Mouse (Mus musculus) activated CD4-positive, CD25-positive, alpha-beta regulatory T cell, adult 4 months (primary cell): ENCODE results near the gene Alpl. TPM values are rescaled to one million over a fixed set of nuclear protein-coding genes. Genes with fewer than 3 reads are reported as not detected.
A peak's percentile ranks its signal among the peaks of the same experiment; 100 is the strongest.

Source experiments
- ATAC-seq: one replicate; pipeline ENCODE4 v1.8.0; 2017
- polyA plus RNA-seq, 2 experiments: library from polyadenylated mRNA; unstranded; fragments of 100-300 nt; shearing (Covaris generic); gene quantifications; one replicate each; pipeline ENCODE4 v1.2.1; 2017

Alpl gene
- 1 to 10 TPM in 1 of 2 experiments, under 1 TPM in 1; 0.54 to 1.1 TPM for polyA plus RNA-seq

GRCm38 (mm10) chr4:137795611-137796557 lies at the start of gene Alpl:
Alpl (minus strand) TSS chr4:137796384.
- ATAC-seq, result no peak

- ATAC-seq, result no peak
Measured at GRCm38 (mm10) chr4:137844656-137845055, 48.5 kb upstream of the Alpl start.

GRCm38 (mm10) chr4:137839452-137839851 lies 43.3 kb upstream of the Alpl start:
- no peak for ATAC-seq

GRCm38 (mm10) chr4:137838791-137839190 lies 42.6 kb upstream of the Alpl start:
- no peak for ATAC-seq

GRCm38 (mm10) chr4:137837792-137838191 lies 41.6 kb upstream of the Alpl start:
- ATAC-seq, result no peak

- ATAC-seq, result no peak
Measured at GRCm38 (mm10) chr4:137836741-137837140, 40.6 kb upstream of the Alpl start.

- ATAC-seq, result peak; percentile 52
Measured at GRCm38 (mm10) chr4:137835624-137836337, 39.6 kb upstream of the Alpl start.

GRCm38 (mm10) chr4:137831598-137831997 lies 35.4 kb upstream of the Alpl start:
- ATAC-seq, result no peak

- no peak for ATAC-seq
Measured at GRCm38 (mm10) chr4:137830380-137830779, 34.2 kb upstream of the Alpl start.

- ATAC-seq, result no peak
Measured at GRCm38 (mm10) chr4:137824881-137825280, 28.7 kb upstream of the Alpl start.

GRCm38 (mm10) chr4:137823542-137823941 lies 27.4 kb upstream of the Alpl start:
- no peak for ATAC-seq

- no peak for ATAC-seq
Measured at GRCm38 (mm10) chr4:137822537-137822936, 26.4 kb upstream of the Alpl start.

GRCm38 (mm10) chr4:137820721-137821120 lies 24.5 kb upstream of the Alpl start:
- ATAC-seq, result no peak

- no peak for ATAC-seq
Measured at GRCm38 (mm10) chr4:137819487-137819886, 23.3 kb upstream of the Alpl start.

- ATAC-seq, result no peak
Measured at GRCm38 (mm10) chr4:137818341-137818740, 22.2 kb upstream of the Alpl start.

- ATAC-seq, result no peak
Measured at GRCm38 (mm10) chr4:137816216-137816615, 20.0 kb upstream of the Alpl start.

- no peak for ATAC-seq
Measured at GRCm38 (mm10) chr4:137815473-137815872, 19.3 kb upstream of the Alpl start.

- no peak for ATAC-seq
Measured at GRCm38 (mm10) chr4:137814140-137814539, 18.0 kb upstream of the Alpl start.

- no peak for ATAC-seq
Measured at GRCm38 (mm10) chr4:137812946-137813708, 16.9 kb upstream of the Alpl start.

- no peak for ATAC-seq
Measured at GRCm38 (mm10) chr4:137809999-137810398, 13.8 kb upstream of the Alpl start.

- ATAC-seq, result no peak
Measured at GRCm38 (mm10) chr4:137807301-137807851, 11.2 kb upstream of the Alpl start.

GRCm38 (mm10) chr4:137801196-137801595 lies 5.0 kb upstream of the Alpl start:
- ATAC-seq, result no peak

GRCm38 (mm10) chr4:137800324-137800723 lies 4.1 kb upstream of the Alpl start:
- ATAC-seq, result no peak
